Mouse (Mus musculus) heart, adult 2 months (tissue): Measurements from ENCODE around the gene Gipc1. TPM values are rescaled to one million over a fixed set of nuclear protein-coding genes. Genes with fewer than 3 reads are reported as not detected.

Experiments
- DNase-seq, 2 experiments: peaks; one replicate each; pipeline ENCODE4 v3.0.0; 2021
- H3K27ac ChIP-seq: fragments of 200-600 bp; 2 replicates; pipeline ENCODE4 v1.8.1; 2022
- H3K27me3 ChIP-seq: fragments of 200-500 bp; 2 replicates; pipeline ENCODE4 v1.6.1; 2012; ENCODE audit warnings: mild to moderate bottlenecking, low read length, inconsistent platforms, mixed read lengths; ENCODE audit not compliant: control insufficient read depth, insufficient read depth
- H3K36me3 ChIP-seq: fragments of 200-500 bp; 2 replicates; pipeline ENCODE4 v1.6.1; 2012; ENCODE audit warnings: low read length, inconsistent platforms; ENCODE audit not compliant: control insufficient read depth, insufficient read depth
- H3K4me1 ChIP-seq: fragments of 200-500 bp; 2 replicates; pipeline ENCODE4 v1.6.1; 2011; ENCODE audit warnings: low read length; ENCODE audit not compliant: control insufficient read depth, insufficient read depth
- H3K4me3 ChIP-seq: fragments of 200-600 bp; 2 replicates; pipeline ENCODE4 v1.8.1; 2022
- H3K79me2 ChIP-seq: fragments of 200-500 bp; replicated peaks from 2 replicates; pipeline ENCODE4 v1.6.1; 2012; ENCODE audit warnings: mild to moderate bottlenecking, inconsistent platforms, low read length, moderate library complexity, mixed read lengths; ENCODE audit not compliant: control insufficient read depth, insufficient read depth
- H3K9ac ChIP-seq: fragments of 200-500 bp; 2 replicates; pipeline ENCODE4 v1.6.1; 2012; ENCODE audit warnings: low read depth, mild to moderate bottlenecking, control low read depth, inconsistent platforms, low read length, mixed read lengths
- CTCF ChIP-seq: fragments of 200-600 bp; IDR thresholded peaks from 2 replicates; pipeline ENCODE4 v1.8.1; 2022; ENCODE audit warnings: antibody characterized with exemption, mild to moderate bottlenecking, moderate library complexity
- EP300 ChIP-seq: fragments of 200-500 bp; IDR thresholded peaks from 2 replicates; pipeline ENCODE4 v1.6.1; 2011; ENCODE audit warnings: low read depth, low read length, control low read depth; ENCODE audit not compliant: insufficient read depth
- POLR2A ChIP-seq: fragments of 200-500 bp; IDR thresholded peaks from 2 replicates; pipeline ENCODE4 v1.6.1; 2011; ENCODE audit warnings: mild to moderate bottlenecking, low read depth, low read length, control low read depth; ENCODE audit not compliant: insufficient read depth
- WGBS: fragments of 180-500 bp; shearing (Covaris S2); methylation state at CpG from one replicate; pipeline ENCODE4 v1.1.7; 2018; 5-methylcytosine and 5-hydroxymethylcytosine counted together
- intact Hi-C: fragments of 180-260 bp; cut with DNase I; formaldehyde crosslinking; loops from one replicate; pipeline ENCODE4 v1.15.1; 2025
- polyA plus RNA-seq: library from polyadenylated mRNA; depleted of rRNA; stranded (reverse); fragments of >200 nt; gene quantifications from 2 replicates; pipeline ENCODE4 v1.2.3, GENCODE M21; 2012; rRNA removed
- total RNA-seq, 2 experiments: library from RNA; stranded (reverse); gene quantifications; 2 replicates each; pipeline ENCODE4 v1.2.3; 2021

The Gipc1 gene
- total and polyA plus RNA-seq, 3 experiments, result 23.8 to 27.7 (median 25.6) TPM

- Histone ChIP-seq H3K36me3 (no peaks in the 10 kb centered on the region), H3K27me3 (no peaks in the 10 kb centered on the region), H3K4me3 (no peak overlapping the region), H3K4me1 (no peaks in the 10 kb centered on the region), H3K79me2 (no peaks in the 10 kb centered on the region), H3K9ac (no peak overlapping the region), H3K27ac (no peak overlapping the region)
- 71% methylated on average over 5 of the region's 5 CpGs for WGBS
- no peak for DNase-seq
- no peak for TF ChIP-seq EP300
- TF ChIP-seq CTCF, result no peak
- no peak for TF ChIP-seq POLR2A
- intact Hi-C loops, result no loop called here
These were observed 53.9 kb downstream of the Gipc1 start for GRCm38 (mm10) chr8:83706411-83706810.

- no peak overlapping the region for H3K9ac ChIP-seq
- no peaks in the 10 kb centered on the region for H3K79me2 ChIP-seq
- TF ChIP-seq EP300 (no peak), CTCF (no peak), POLR2A (no peak)
- no peaks in the 10 kb centered on the region for H3K36me3 ChIP-seq
- H3K27ac ChIP-seq, result no peak overlapping the region
- no peaks in the 10 kb centered on the region for H3K27me3 ChIP-seq
- intact Hi-C loops, result no loop called here
- DNase-seq, result no peak
- no peaks in the 10 kb centered on the region for H3K4me1 ChIP-seq
- WGBS, result 70% methylated on average over 8 of the region's 8 CpGs
- no peak overlapping the region for H3K4me3 ChIP-seq
These were observed 55.1 kb downstream of the Gipc1 start for GRCm38 (mm10) chr8:83707554-83707953.

Other genes with a start within 250 kb of the Gipc1 start
- gene Scoc, start 194.3 kb upstream of the Gipc1 start, total RNA-seq, result 10 to 100 TPM; 52.3 TPM
- 14.0 and 25.9 TPM in 2 replicates for gene Scoc, start 194.3 kb upstream of the Gipc1 start, polyA plus RNA-seq
- not detected for gene Olfr370, start 116.9 kb upstream of the Gipc1 start, total RNA-seq
- gene Olfr370, start 116.9 kb upstream of the Gipc1 start, polyA plus RNA-seq, result not detected in 2 replicates
- gene Ndufb7, start 86.0 kb upstream of the Gipc1 start, total RNA-seq, result 100 to 1,000 TPM; 620 to 733 TPM
- gene Ndufb7, start 86.0 kb upstream of the Gipc1 start, polyA plus RNA-seq, result 1,081 and 1,159 TPM in 2 replicates
- 100 to 1,000 TPM; 445 to 505 TPM for gene Tecr, start 44.7 kb upstream of the Gipc1 start, total RNA-seq
- gene Tecr, start 44.7 kb upstream of the Gipc1 start, polyA plus RNA-seq, result 772 and 935 TPM in 2 replicates
- gene Dnajb1, start 44.5 kb upstream of the Gipc1 start, total RNA-seq, result 10 to 100 TPM; 11.3 to 16.8 TPM
- 13.4 and 17.4 TPM in 2 replicates for gene Dnajb1, start 44.5 kb upstream of the Gipc1 start, polyA plus RNA-seq
- under 1 TPM; 0.37 to 0.39 TPM for gene Ptger1, start 14.0 kb downstream of the Gipc1 start, total RNA-seq
- gene Ptger1, start 14.0 kb downstream of the Gipc1 start, polyA plus RNA-seq, result 0.41 and 0.79 TPM in 2 replicates
- gene Pkn1, start 46.5 kb downstream of the Gipc1 start, total RNA-seq, result 10 to 100 TPM; 51.1 to 55.6 TPM
- gene Pkn1, start 46.5 kb downstream of the Gipc1 start, polyA plus RNA-seq, result 53.7 and 59.5 TPM in 2 replicates
- gene Ddx39, start 62.5 kb downstream of the Gipc1 start, total RNA-seq, result 10 to 100 TPM; 15.7 to 17.7 TPM
- gene Ddx39, start 62.5 kb downstream of the Gipc1 start, polyA plus RNA-seq, result 18.0 and 27.3 TPM in 2 replicates
- gene Adgre5, start 88.6 kb downstream of the Gipc1 start, total RNA-seq, result 10 to 100 TPM; 44.6 to 46.4 TPM
- 73.1 and 73.9 TPM in 2 replicates for gene Adgre5, start 88.6 kb downstream of the Gipc1 start, polyA plus RNA-seq
- gene Adgrl1, start 247.4 kb downstream of the Gipc1 start, total RNA-seq, result 10 to 100 TPM; 11.3 to 12.9 TPM
- gene Adgrl1, start 247.4 kb downstream of the Gipc1 start, polyA plus RNA-seq, result 33.8 and 45.8 TPM in 2 replicates